Comparison of ENCODE assay signal across 35 mouse cellular contexts in genomic region chr7:107697066-107697465, GRCm38 (mm10).
"Had no signal": no experiment of that assay in that cellular context is flagged by ENCODE, and none has a peak within 500 bp of the region (broad histone marks: within the 10 kb centered on the region; RNA-seq: fewer than 3 reads in every experiment).

No protein-coding gene starts in this region.

- H3K9ac ChIP-seq: heart, embryonic 12.5 days; heart, embryonic 13.5 days; heart, embryonic 15.5 days; hindbrain, embryonic 12.5 days; hindbrain, embryonic 13.5 days; hindbrain, embryonic 14.5 days; hindbrain, embryonic 15.5 days; intestine, embryonic 15.5 days; kidney, embryonic 15.5 days had no signal

- H3K4me1 ChIP-seq: heart, embryonic 15.5 days; hindbrain, embryonic 13.5 days; hindbrain, embryonic 15.5 days had no signal

- ATAC-seq: hindbrain, embryonic 16.5 days; hindbrain, postnatal 0 days; inflammation-experienced regulatory T-cells, adult 6 months; intestine, embryonic 15.5 days; intestine, embryonic 16.5 days; intestine, postnatal 0 days had no signal

- DNase-seq: heart, postnatal 10 days; heart, postnatal 14 days; heart, postnatal 36 days; heart, postnatal 4 days; kidney, adult 11 months; kidney, adult 18-20 months; kidney, adult 2 months; kidney, adult 8-10 months; kidney, adult 9 months; kidney, postnatal 10 days; kidney, postnatal 14 days; kidney, postnatal 25 days; kidney, postnatal 36 days; kidney, postnatal 4 days; layer of hippocampus, adult 9-11 months; layer of hippocampus, postnatal 36 days had no signal

- H3K36me3 ChIP-seq: heart, embryonic 10.5 days; heart, embryonic 13.5 days; heart, embryonic 15.5 days; hindbrain, embryonic 10.5 days; hindbrain, embryonic 12.5 days; hindbrain, embryonic 13.5 days; hindbrain, embryonic 15.5 days; kidney, embryonic 15.5 days had no signal

- H3K4me2 ChIP-seq: heart, embryonic 11.5 days; heart, embryonic 12.5 days; heart, embryonic 13.5 days; heart, embryonic 15.5 days; hindbrain, embryonic 12.5 days; hindbrain, embryonic 13.5 days; hindbrain, embryonic 14.5 days; hindbrain, embryonic 15.5 days; intestine, embryonic 15.5 days; kidney, embryonic 15.5 days had no signal

- H3K9me3 ChIP-seq: heart, embryonic 10.5 days; heart, embryonic 12.5 days; heart, embryonic 13.5 days; heart, embryonic 15.5 days; hindbrain, embryonic 10.5 days; hindbrain, embryonic 12.5 days; hindbrain, embryonic 13.5 days; hindbrain, embryonic 15.5 days; intestine, embryonic 15.5 days; kidney, embryonic 15.5 days had no signal

- H3K27ac ChIP-seq: heart, embryonic 10.5 days; heart, embryonic 13.5 days; heart, embryonic 15.5 days; hindbrain, embryonic 10.5 days; hindbrain, embryonic 12.5 days; hindbrain, embryonic 13.5 days; hindbrain, embryonic 14.5 days; hindbrain, embryonic 15.5 days; hindbrain, postnatal 0 days; intestine, embryonic 15.5 days; kidney, embryonic 15.5 days; kidney, postnatal 0 days; layer of hippocampus, adult 2 months had no signal

- H3K4me3 ChIP-seq: heart, embryonic 10.5 days; heart, embryonic 12.5 days; heart, embryonic 13.5 days; heart, embryonic 15.5 days; hindbrain, embryonic 10.5 days; hindbrain, embryonic 12.5 days; hindbrain, embryonic 13.5 days; hindbrain, embryonic 15.5 days; intestine, embryonic 15.5 days; kidney, embryonic 15.5 days; layer of hippocampus, adult 2 months had no signal

- H3K27me3 ChIP-seq: heart, embryonic 12.5 days; heart, embryonic 13.5 days; heart, embryonic 15.5 days; intestine, embryonic 15.5 days; kidney, embryonic 15.5 days had no signal
